Mouse (Mus musculus): ENCODE measurements around the gene Adamts7.

Gene Adamts7

GRCm38 (mm10) chr9:90124156-90124872 is 38.6 kb upstream of the Adamts7 start:
- H3K4me1 ChIP-seq (replicated peaks; ENCODE audit: low read depth, low read length) = peaks cover 40% of the 10 kb centered on the region
- no peaks in the 10 kb centered on the region for H3K9me3 ChIP-seq (ENCODE audit: low read length)
- 0 out of 2 replicates have a peak, but pooled peaks cover 2% of the 10 kb centered on the region for H3K27me3 ChIP-seq (ENCODE audit: insufficient read depth, low read length)
- TF ChIP-seq NANOG (IDR thresholded peaks at IDR 0.05; ENCODE audit: borderline replicate concordance, low read length) (no peak), CTCF (conservative IDR thresholded peaks at IDR 0.05; ENCODE audit: low read length) (no peak), POU5F1 (IDR thresholded peaks at IDR 0.05; ENCODE audit: borderline replicate concordance, low read length) (no peak)
- peak overlapping the region; percentile 23; the same call in 1 of the 2 replicates for H3K4me3 ChIP-seq (replicated peaks; ENCODE audit: low read length)
- no peaks in the 10 kb centered on the region for H3K36me3 ChIP-seq (ENCODE audit: insufficient read depth, low read length)

GRCm38 (mm10) chr9:90124873-90125245 is 38.0 kb upstream of the Adamts7 start:
- Histone ChIP-seq H3K9me3 (ENCODE audit: low read length) (no peaks in the 10 kb centered on the region), H3K4me3 (replicated peaks; ENCODE audit: low read length) (peak overlapping the region; percentile 23; the same call in 1 of the 2 replicates), H3K27me3 (ENCODE audit: insufficient read depth, low read length) (0 out of 2 replicates have a peak, but pooled peaks cover 2% of the 10 kb centered on the region), H3K36me3 (ENCODE audit: insufficient read depth, low read length) (no peaks in the 10 kb centered on the region), H3K4me1 (replicated peaks; ENCODE audit: low read depth, low read length) (peaks cover 40% of the 10 kb centered on the region)
- TF ChIP-seq CTCF (conservative IDR thresholded peaks at IDR 0.05; ENCODE audit: low read length) = no peak
- TF ChIP-seq POU5F1 (IDR thresholded peaks at IDR 0.05; ENCODE audit: borderline replicate concordance, low read length) = no peak
- no peak for TF ChIP-seq NANOG (IDR thresholded peaks at IDR 0.05; ENCODE audit: borderline replicate concordance, low read length)

GRCm38 (mm10) chr9:90125416-90126099 is 37.3 kb upstream of the Adamts7 start:
- no peaks in the 10 kb centered on the region for H3K9me3 ChIP-seq (ENCODE audit: low read length)
- H3K4me1 ChIP-seq (replicated peaks; ENCODE audit: low read depth, low read length) = peaks cover 40% of the 10 kb centered on the region
- H3K4me3 ChIP-seq (replicated peaks; ENCODE audit: low read length) = peak overlapping the region; percentile 68
- no peaks in the 10 kb centered on the region for H3K36me3 ChIP-seq (ENCODE audit: insufficient read depth, low read length)
- TF ChIP-seq CTCF (conservative IDR thresholded peaks at IDR 0.05; ENCODE audit: low read length) = no peak
- TF ChIP-seq NANOG (IDR thresholded peaks at IDR 0.05; ENCODE audit: borderline replicate concordance, low read length) = no peak
- no peak for TF ChIP-seq POU5F1 (IDR thresholded peaks at IDR 0.05; ENCODE audit: borderline replicate concordance, low read length)
- 0 out of 2 replicates have a peak, but pooled peaks cover 2% of the 10 kb centered on the region for H3K27me3 ChIP-seq (ENCODE audit: insufficient read depth, low read length)

GRCm38 (mm10) chr9:90126260-90127010 is 36.4 kb upstream of the Adamts7 start:
- H3K36me3 ChIP-seq (ENCODE audit: insufficient read depth, low read length) = no peaks in the 10 kb centered on the region
- no peak for TF ChIP-seq POU5F1 (IDR thresholded peaks at IDR 0.05; ENCODE audit: borderline replicate concordance, low read length)
- peak; percentile 59 for TF ChIP-seq CTCF (conservative IDR thresholded peaks at IDR 0.05; ENCODE audit: low read length)
- peak overlapping the region; percentile 68 for H3K4me3 ChIP-seq (replicated peaks; ENCODE audit: low read length)
- peaks cover 40% of the 10 kb centered on the region for H3K4me1 ChIP-seq (replicated peaks; ENCODE audit: low read depth, low read length)
- no peaks in the 10 kb centered on the region for H3K9me3 ChIP-seq (ENCODE audit: low read length)
- 0 out of 2 replicates have a peak, but pooled peaks cover 2% of the 10 kb centered on the region for H3K27me3 ChIP-seq (ENCODE audit: insufficient read depth, low read length)

GRCm38 (mm10) chr9:90127146-90127545 is 35.7 kb upstream of the Adamts7 start:
- TF ChIP-seq POU5F1 (IDR thresholded peaks at IDR 0.05; ENCODE audit: borderline replicate concordance, low read length) = no peak
- TF ChIP-seq NANOG (IDR thresholded peaks at IDR 0.05; ENCODE audit: borderline replicate concordance, low read length) = no peak
- no peak for TF ChIP-seq CTCF (conservative IDR thresholded peaks at IDR 0.05; ENCODE audit: low read length)
- no peaks in the 10 kb centered on the region for H3K36me3 ChIP-seq (ENCODE audit: insufficient read depth, low read length)
- H3K4me3 ChIP-seq (replicated peaks; ENCODE audit: low read length) = peak overlapping the region; percentile 68
- H3K9me3 ChIP-seq (ENCODE audit: low read length) = no peaks in the 10 kb centered on the region
- H3K4me1 ChIP-seq (replicated peaks; ENCODE audit: low read depth, low read length) = peaks cover 38% of the 10 kb centered on the region
- 0 out of 2 replicates have a peak, but pooled peaks cover 2% of the 10 kb centered on the region for H3K27me3 ChIP-seq (ENCODE audit: insufficient read depth, low read length)

GRCm38 (mm10) chr9:90128636-90129201 is 34.1 kb upstream of the Adamts7 start:
- H3K9me3 ChIP-seq (ENCODE audit: low read length) = no peaks in the 10 kb centered on the region
- no peak overlapping the region for H3K4me3 ChIP-seq (replicated peaks; ENCODE audit: low read length)
- 0 out of 2 replicates have a peak, but pooled peaks cover 2% of the 10 kb centered on the region for H3K27me3 ChIP-seq (ENCODE audit: insufficient read depth, low read length)
- no peaks in the 10 kb centered on the region for H3K36me3 ChIP-seq (ENCODE audit: insufficient read depth, low read length)
- peaks cover 32% of the 10 kb centered on the region for H3K4me1 ChIP-seq (replicated peaks; ENCODE audit: low read depth, low read length)
- TF ChIP-seq CTCF (conservative IDR thresholded peaks at IDR 0.05; ENCODE audit: low read length) (no peak), POU5F1 (IDR thresholded peaks at IDR 0.05; ENCODE audit: borderline replicate concordance, low read length) (no peak), NANOG (IDR thresholded peaks at IDR 0.05; ENCODE audit: borderline replicate concordance, low read length) (no peak)

- H3K4me1 ChIP-seq (replicated peaks; ENCODE audit: low read depth, low read length) = peaks cover 14% of the 10 kb centered on the region
- H3K36me3 ChIP-seq (ENCODE audit: insufficient read depth, low read length) = no peaks in the 10 kb centered on the region
- H3K9me3 ChIP-seq (ENCODE audit: low read length) = no peaks in the 10 kb centered on the region
- no peak for TF ChIP-seq CTCF (conservative IDR thresholded peaks at IDR 0.05; ENCODE audit: low read length)
- peak; percentile 71; the same call in 1 of the 2 replicates for TF ChIP-seq NANOG (IDR thresholded peaks at IDR 0.05; ENCODE audit: borderline replicate concordance, low read length)
- TF ChIP-seq POU5F1 (IDR thresholded peaks at IDR 0.05; ENCODE audit: borderline replicate concordance, low read length) = no peak
- H3K27me3 ChIP-seq (ENCODE audit: insufficient read depth, low read length) = 0 out of 2 replicates have a peak, but pooled peaks cover 2% of the 10 kb centered on the region
- H3K4me3 ChIP-seq (replicated peaks; ENCODE audit: low read length) = peak overlapping the region; percentile 14; the same call in 1 of the 2 replicates
Measured at GRCm38 (mm10) chr9:90133562-90134355, 29.1 kb upstream of the Adamts7 start.

Data from E14TG2a.4 (cell line).